Mouse (Mus musculus) testis, adult 2 months (tissue): ENCODE results near the gene Mad1l1.

Source experiments
- CTCF ChIP-seq: fragments of 200-500 bp; IDR thresholded peaks from 2 replicates; pipeline ENCODE4 v1.5.1; 2012; ENCODE audit warnings: low read depth, mild to moderate bottlenecking, inconsistent platforms, low read length, moderate library complexity; ENCODE audit not compliant: control insufficient read depth, insufficient read depth, insufficient replicate concordance
- POLR2A ChIP-seq: fragments of 200-500 bp; IDR thresholded peaks from 2 replicates; pipeline ENCODE4 v1.6.1; 2012; ENCODE audit warnings: low read depth, mild to moderate bottlenecking, inconsistent platforms, low read length, moderate library complexity; ENCODE audit not compliant: control insufficient read depth

DNA sequence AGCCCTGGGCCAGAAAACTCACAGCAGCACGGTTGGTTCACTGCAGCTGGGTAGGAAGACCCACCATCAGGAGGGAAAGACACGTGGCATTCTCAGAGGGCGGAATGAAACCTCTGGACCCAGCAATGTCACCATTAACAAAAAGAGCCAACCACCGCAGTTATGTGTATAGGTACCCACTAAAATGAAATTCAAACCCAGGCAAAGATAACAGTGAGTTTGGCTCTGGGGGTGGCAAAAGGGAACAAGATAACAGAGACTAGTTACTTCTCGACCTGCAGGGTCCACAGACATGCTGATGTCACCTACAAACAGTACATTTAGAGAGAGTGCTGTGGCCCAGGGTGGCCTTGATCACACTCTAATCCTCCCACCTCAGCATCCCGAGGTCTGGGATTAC, 157.4 kb downstream of the Mad1l1 start:
- TF ChIP-seq CTCF (no peak), POLR2A (no peak)
